Mouse (Mus musculus) macrophage (primary cell): Measurements from ENCODE around the gene Plpp7. TPM values are rescaled to one million over a fixed set of nuclear protein-coding genes. Genes with fewer than 3 reads are reported as not detected.
A peak's percentile ranks its signal among the peaks of the same experiment; 100 is the strongest.

Source experiments
- H3K27ac ChIP-seq: fragments of 350-480 bp; formaldehyde crosslinking; 2 replicates; pipeline ENCODE4 v1.9.0; 2021
- H3K36me3 ChIP-seq: fragments of 350-480 bp; formaldehyde crosslinking; 2 replicates; pipeline ENCODE4 v1.9.0; 2021; ENCODE audit errors: inconsistent target
- H3K4me3 ChIP-seq: fragments of 350-480 bp; formaldehyde crosslinking; 2 replicates; pipeline ENCODE4 v1.9.0; 2021; ENCODE audit errors: inconsistent target
- H3K79me2 ChIP-seq: fragments of 350-480 bp; formaldehyde crosslinking; 2 replicates; pipeline ENCODE4 v1.9.0; 2021; ENCODE audit errors: inconsistent target
- WGBS: methylation state at CpG from one replicate; pipeline ENCODE4 v1.1.7; 2026; ENCODE audit warnings: inconsistent platforms; ENCODE audit not compliant: missing documents; 5-methylcytosine and 5-hydroxymethylcytosine counted together
- polyA plus RNA-seq: library from polyadenylated mRNA; stranded (reverse); fragments of 250-400 nt; gene quantifications from 3 replicates; pipeline ENCODE4 v1.2.4, GENCODE M21; 2018; ENCODE audit warnings: inconsistent platforms

Gene Plpp7
- polyA plus RNA-seq, 1 experiment from 2014 or later, result 0.75 TPM

DNA sequence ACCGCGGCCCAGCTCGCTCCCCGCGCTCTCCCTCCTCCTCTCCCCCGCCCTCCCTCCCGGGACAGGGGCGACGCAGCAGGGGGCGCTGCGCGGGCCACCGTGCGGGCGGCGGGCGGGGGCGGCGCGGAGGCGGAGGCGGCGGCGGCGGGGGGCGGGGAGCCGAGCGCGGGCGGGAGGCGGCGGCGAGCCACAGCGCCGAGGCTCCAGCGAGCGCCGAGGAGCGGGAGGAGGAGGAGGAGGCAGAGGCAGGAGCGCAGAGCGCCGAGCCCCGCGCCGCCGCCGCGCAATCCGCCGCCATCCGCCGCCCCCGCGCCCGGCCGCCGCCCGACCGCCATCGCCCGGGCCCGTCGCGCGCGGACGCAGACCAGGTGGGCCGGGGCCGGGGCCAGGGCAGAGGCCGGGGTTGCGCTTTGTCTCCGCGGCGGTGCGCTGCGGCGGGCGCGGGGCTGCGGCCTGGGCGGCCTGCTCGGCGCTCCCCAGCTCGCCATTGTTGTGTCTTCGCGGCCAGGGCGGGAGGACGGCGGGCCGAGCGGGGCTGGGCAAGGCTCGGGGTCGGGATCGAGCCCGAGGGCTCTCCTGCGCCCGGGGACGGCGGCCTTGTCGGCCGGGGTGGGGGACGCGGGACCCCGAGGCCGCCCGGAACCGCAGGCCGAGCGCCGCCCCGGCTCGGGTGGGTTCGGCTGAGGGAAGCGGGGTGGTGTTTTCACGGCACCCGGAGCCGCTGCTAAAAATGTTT, 55.8 kb downstream of the Plpp7 start, which contains the start of gene Prrc2b:
Gene Prrc2b, plus strand, starts transcription at position 159 of the 736 bp plus-strand sequence.
- Histone ChIP-seq H3K36me3 (no peaks in the 10 kb centered on the region), H3K4me3 (peak within 1 kb of the TSS; percentile 85), H3K79me2 (peaks cover 47% of the 10 kb centered on the region), H3K27ac (peak within 1 kb of the TSS; percentile 36; the same call in 1 of the 2 replicates)
- 0% methylated on average over 77 of the region's 117 CpGs for WGBS

DNA sequence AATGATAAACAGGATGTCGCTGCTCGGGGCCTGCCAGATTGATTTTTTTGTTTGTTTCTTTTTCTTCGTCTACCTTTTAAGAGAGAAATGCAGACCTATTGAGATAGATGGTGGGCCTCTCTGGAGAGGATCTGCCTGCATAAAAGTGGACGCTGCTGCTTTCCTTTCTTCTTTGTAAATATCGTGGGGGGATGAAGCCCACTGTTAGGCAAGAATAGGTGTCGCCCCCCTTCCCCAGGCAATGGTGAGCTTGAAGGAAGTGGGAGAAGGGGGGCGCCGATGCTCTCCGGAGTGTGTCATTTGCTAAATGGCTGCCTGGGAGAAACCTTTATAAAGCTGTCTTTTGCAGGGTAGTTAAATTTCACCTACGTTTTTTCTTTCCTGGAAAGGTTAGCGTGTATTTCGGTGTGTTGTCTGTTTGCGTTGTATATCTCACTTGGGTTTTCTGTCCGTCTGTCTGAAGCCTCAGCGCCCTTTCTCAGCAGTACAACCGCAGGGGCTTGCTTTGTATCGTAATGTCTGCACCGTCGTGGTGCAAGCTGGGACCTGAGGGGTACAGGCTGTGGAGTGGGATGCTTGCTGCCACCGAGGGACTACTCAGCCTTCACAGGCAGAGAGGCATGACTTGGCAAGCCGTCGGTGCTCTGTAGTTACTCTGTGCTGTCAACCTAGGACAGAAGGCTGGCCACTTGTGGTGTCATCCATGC, 56.5 kb downstream of the Plpp7 start:
- no peaks in the 10 kb centered on the region for H3K36me3 ChIP-seq
- under 1% methylated on average over 20 of the region's 22 CpGs for WGBS

DNA sequence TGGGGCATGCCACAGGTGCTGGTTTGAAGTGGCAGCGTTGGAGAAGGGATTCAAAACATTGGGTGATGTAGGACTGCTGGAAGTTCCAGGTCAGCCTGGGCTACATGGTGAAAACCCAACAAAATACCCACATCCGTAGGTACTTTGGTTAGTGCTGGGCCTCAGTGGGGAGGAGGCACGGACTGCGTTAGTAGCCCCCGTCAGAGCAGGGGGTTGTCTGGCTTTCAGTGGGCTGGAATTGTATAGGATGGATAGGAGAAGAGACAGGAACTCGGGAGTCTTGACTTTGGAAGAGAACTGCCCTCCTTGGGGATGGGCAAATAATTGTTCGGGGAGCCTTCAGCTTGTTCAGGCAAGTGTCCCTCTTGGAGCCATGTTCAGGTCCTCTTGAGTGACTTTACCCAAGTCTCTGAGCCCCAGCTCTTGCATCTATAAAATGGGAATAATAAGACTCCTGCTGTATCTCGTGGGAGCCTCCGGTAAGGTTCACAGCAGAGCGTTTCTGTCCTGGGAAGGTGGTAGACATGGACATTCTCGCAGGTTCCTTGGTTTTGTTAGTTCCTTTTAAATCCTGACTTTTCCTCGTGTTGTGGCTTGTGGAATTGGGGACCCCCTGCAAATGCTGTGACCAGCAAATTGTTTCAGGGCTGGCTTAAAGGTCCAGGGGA, 57.2 kb downstream of the Plpp7 start:
- H3K79me2 ChIP-seq, result peaks cover 61% of the 10 kb centered on the region
- H3K4me3 ChIP-seq, result peak overlapping the region; percentile 85
- WGBS, result 32% methylated on average over 12 of the region's 12 CpGs
- no peaks in the 10 kb centered on the region for H3K36me3 ChIP-seq
- H3K27ac ChIP-seq, result 0 out of 2 replicates have a peak overlapping the region, but pooled peaks have one; percentile 36

More for the DNA sequence above, 56.5 kb downstream of the Plpp7 start:
- H3K4me3 ChIP-seq, result peak overlapping the region; percentile 85
- peak overlapping the region; percentile 36; the same call in 1 of the 2 replicates for H3K27ac ChIP-seq
- H3K79me2 ChIP-seq, result peaks cover 54% of the 10 kb centered on the region

DNA sequence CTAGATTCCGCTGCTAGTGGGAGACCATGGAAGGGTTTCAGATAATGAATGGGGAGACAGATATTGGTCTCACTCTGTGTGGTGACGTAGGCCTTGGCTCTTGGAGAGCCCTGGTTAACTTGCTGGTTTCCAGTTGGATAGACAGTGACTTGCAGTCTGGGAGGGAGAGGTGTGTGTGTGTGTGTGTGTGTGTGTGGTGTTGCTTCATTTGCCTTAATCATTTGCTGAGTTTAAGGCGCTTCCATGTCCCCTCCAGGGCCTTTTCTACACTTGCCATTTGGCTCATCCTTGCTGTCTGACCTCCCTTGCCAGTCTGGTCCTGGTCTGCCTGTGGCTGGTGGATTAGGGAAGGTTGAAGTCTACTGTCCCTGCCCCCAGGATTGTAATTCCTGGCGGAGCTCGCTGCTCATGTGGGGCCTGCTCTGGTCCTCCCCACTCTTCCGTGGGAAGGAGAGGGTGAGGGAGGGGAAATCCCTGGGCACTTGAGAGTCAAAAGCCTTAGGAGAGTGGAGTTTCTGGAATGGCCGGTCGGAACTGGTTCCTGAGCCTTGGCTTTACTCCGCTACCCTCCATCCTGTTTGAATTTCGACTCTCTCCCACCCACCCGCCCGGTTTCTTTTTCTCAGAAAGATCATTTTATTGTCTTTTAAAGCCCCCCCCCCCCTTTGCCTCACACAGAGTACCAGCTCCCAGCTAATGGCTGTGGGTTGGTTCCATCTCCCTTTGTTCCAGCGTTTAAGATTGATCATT, 57.9 kb downstream of the Plpp7 start:
- no peak overlapping the region for H3K4me3 ChIP-seq
- 55% methylated on average over 11 of the region's 13 CpGs for WGBS
- no peaks in the 10 kb centered on the region for H3K36me3 ChIP-seq
- peaks cover 68% of the 10 kb centered on the region for H3K79me2 ChIP-seq
- no peak overlapping the region for H3K27ac ChIP-seq

DNA sequence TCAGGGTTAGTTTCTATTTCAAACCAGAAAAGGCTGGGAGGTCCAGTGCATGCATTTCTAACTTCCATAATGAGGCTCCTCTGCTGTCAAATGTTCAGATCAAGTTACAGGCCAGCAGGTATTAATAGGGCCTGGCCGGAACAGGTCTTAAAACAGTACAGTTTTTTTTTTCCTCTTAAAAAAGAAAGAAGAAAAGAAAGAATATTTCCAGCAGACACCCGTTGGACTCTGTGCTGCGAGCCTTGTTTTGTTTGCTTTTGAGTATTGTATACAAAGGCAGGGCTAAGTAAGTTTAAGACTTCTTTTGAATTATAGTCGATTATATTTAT, 58.4 kb downstream of the Plpp7 start:
- H3K27ac ChIP-seq, result no peak overlapping the region
- WGBS, result 42% methylated on average over 4 of the region's 4 CpGs
- peaks cover 73% of the 10 kb centered on the region for H3K79me2 ChIP-seq
- H3K4me3 ChIP-seq, result no peak overlapping the region
- no peaks in the 10 kb centered on the region for H3K36me3 ChIP-seq

DNA sequence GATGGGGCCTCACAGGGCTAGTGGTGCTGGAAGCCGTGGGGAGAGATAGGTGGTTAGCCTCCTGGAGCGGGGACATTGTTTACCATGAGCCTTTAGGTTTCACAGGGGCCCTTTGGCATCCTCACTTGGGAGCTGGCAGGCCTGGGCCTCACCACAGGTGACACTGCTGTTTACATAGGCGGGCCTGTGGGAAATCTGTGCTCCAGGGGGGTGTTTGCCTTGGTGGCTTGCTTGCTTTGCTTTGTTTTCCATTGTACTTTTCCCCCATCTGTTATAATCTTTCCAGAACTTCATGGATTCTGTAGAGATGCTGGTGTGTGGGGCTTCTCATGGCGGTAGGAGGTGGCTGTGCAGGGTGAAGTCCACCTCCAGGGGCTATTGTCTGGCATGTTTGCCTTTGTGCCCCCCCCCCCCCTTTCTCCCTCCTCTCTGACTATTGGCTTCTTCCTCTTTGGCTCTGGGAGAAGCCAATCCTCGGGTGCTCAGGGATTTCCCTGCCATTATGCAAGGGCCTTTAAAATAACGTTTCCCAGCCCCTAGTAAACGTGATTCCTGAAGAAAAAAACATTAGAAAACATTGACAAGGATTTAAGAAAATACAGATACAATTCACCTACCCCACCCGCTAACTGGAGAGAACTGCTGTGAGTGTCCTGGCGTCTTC, 59.1 kb downstream of the Plpp7 start:
- Histone ChIP-seq H3K4me3 (no peak overlapping the region), H3K27ac (no peak overlapping the region)
- WGBS, result 52% methylated on average over 9 of the region's 9 CpGs

DNA sequence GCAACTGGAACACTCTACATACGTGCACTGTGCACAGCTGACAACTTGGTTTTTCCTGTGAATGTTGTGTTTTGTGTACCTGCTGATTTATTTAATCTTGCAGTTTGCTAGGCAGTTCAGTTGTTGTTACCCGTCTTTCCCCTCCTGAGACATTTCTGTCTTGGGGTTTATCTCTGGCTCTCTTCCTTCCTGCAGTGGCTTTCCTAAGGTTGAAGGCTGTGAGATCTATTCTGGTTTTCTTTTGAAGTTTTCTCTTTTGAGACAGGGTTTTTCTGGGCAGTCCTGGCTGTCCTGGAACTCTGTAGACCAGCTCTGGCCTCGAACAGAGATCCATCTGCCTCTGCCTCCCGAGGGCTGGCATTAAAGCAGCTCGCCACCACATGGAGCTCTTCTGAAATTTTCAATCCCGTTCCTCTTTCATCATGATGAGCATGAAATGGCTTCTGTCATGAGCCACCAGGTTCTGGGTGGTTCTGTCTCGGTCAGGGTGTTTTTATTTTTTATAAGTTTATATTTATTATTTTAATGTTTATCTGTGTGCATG, 59.7 kb downstream of the Plpp7 start:
- no peak overlapping the region for H3K27ac ChIP-seq
- no peak overlapping the region for H3K4me3 ChIP-seq
- H3K79me2 ChIP-seq, result peaks cover 86% of the 10 kb centered on the region
- no peaks in the 10 kb centered on the region for H3K36me3 ChIP-seq
- WGBS, result 40% methylated on average over 7 of the region's 7 CpGs

More for the DNA sequence above, 59.1 kb downstream of the Plpp7 start:
- Histone ChIP-seq H3K79me2 (peaks cover 80% of the 10 kb centered on the region), H3K36me3 (no peaks in the 10 kb centered on the region)

DNA sequence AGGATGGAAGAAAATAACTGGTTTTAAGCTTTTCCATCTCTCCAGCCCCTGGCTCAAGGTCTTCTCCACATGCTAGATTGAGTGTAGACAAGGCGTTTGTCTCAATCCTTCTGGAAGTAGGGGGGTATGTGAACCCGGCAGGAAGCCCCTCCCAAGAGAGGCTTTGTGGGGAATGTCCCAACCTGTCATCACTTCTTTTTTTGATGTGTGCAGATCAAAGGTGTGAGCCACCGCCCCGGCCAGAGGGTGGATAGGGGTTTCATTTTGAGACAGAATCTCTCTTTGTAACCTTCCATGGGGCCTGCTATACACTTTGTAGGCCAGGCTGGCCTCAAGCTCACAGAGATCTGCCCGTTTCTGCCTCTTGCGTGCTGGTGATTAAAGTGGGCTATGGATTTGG, 60.3 kb downstream of the Plpp7 start:
- Histone ChIP-seq H3K27ac (no peak overlapping the region), H3K79me2 (peaks cover 92% of the 10 kb centered on the region), H3K36me3 (no peaks in the 10 kb centered on the region), H3K4me3 (no peak overlapping the region)
- WGBS, result 79% methylated on average over 6 of the region's 6 CpGs

DNA sequence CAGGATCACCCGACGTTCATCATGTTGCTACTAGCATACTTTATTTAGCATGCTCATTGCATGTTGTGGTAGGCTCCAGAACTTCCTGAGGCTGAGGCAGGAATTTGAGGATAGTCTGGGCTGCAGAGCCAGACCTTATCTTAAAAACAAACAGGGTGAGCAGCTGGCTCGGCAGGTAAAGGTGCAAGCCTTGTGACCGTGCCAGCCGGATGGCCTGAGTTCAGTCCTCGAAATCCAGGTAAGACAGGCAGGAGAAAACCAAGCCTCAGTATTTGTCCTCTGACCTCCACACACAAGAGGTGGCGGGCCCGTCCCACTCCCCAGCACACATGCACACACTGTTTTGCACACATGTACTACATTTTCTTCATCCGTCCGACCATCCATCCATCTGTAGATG, 61.3 kb downstream of the Plpp7 start:
- 85% methylated on average over 10 of the region's 10 CpGs for WGBS
- H3K27ac ChIP-seq, result no peak overlapping the region
- H3K4me3 ChIP-seq, result no peak overlapping the region

DNA sequence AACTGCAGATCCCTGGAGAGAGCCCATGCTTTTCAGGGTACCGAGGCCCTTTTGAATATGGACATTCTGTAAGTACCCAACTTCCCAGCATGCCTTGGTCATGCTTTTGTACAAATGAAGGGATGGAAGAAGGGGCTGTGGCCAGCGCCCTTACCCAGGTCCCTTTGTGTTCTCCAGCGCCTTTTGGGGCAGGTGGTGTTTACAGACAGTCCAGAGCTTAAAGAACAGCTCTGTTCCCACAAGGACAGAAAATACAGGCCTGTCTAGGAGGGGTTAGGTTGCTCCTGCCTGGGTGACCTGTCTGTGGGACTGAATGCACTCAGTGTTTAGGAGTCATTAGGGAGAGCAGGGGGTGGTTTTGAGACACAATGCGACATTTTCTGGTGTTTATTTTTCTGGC, 62.0 kb downstream of the Plpp7 start:
- Histone ChIP-seq H3K4me3 (no peak overlapping the region), H3K79me2 (peaks cover 100% of the 10 kb centered on the region), H3K36me3 (no peaks in the 10 kb centered on the region), H3K27ac (no peak overlapping the region)
- 89% methylated on average over 4 of the region's 4 CpGs for WGBS

More for the DNA sequence above, 61.3 kb downstream of the Plpp7 start:
- Histone ChIP-seq H3K36me3 (no peaks in the 10 kb centered on the region), H3K79me2 (peaks cover 100% of the 10 kb centered on the region)

DNA sequence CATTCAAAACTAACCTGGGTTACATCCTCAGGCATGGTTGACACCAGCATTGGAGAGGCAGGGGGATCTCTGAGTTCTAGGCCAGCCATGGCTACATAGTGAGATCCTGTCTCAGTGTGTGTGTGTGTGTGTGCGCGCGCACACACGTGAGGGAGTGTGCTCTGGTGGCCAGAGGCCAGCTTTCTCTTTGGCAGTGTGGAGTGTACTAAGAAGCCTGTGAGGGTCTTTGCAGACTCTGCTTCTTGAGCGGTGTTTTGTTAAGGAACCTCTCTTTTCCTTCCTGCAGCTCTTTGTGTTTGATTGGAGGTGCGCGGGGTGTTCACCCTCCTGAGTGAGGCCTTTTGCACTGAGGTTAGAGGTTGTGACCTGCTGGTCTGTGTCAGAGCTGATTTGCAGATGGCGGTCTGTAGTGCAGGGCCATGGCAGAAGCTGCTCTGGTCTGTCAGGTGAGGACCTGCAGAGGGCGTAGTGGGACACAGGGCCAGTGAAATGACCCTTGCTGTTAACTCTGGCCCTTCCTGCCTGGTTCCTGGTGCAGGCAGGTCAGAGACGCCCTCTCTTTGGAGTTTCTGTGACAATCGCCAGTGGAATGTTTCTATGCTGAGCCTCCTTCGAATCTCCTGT, 63.4 kb downstream of the Plpp7 start:
- Histone ChIP-seq H3K79me2 (peaks cover 100% of the 10 kb centered on the region), H3K4me3 (no peak overlapping the region), H3K27ac (no peak overlapping the region), H3K36me3 (no peaks in the 10 kb centered on the region)
- 89% methylated on average over 8 of the region's 12 CpGs for WGBS
